Mouse (Mus musculus) cerebellum, adult 2 months (tissue): Measurements from ENCODE around the gene Zfp704.
A peak's percentile ranks its signal among the peaks of the same experiment; 100 is the strongest.

Source experiments
- CTCF ChIP-seq: fragments of 200-500 bp; IDR thresholded peaks from 2 replicates; pipeline ENCODE4 v1.5.1; 2011; ENCODE audit warnings: low read depth, mild to moderate bottlenecking, control low read depth, low read length, moderate library complexity, borderline replicate concordance; ENCODE audit not compliant: insufficient read depth
- POLR2A ChIP-seq: fragments of 200-500 bp; IDR thresholded peaks from 2 replicates; pipeline ENCODE4 v1.6.1; 2011; ENCODE audit warnings: low read length, control low read depth, borderline replicate concordance; ENCODE audit not compliant: insufficient read depth

GRCm38 (mm10) chr3:9520051-9520727, 89.7 kb downstream of the Zfp704 start:
- TF ChIP-seq CTCF (0 out of 2 replicates have a peak, but pooled peaks have one; percentile 26), POLR2A (0 out of 2 replicates have a peak, but pooled peaks have one; percentile 15)
